Mouse (Mus musculus) stomach, embryonic 16.5 days (tissue): ENCODE results near the gene Nme3. TPM values are rescaled to one million over a fixed set of nuclear protein-coding genes. Genes with fewer than 3 reads are reported as not detected.

Source experiments
- ATAC-seq: fragments of 200-750 bp; cut with Nextera tagmentation; 2 replicates; pipeline ENCODE4 v1.8.0; 2017; ENCODE audit warnings: moderate number of reproducible peaks, moderate TSS enrichment; ENCODE audit not compliant: insufficient read depth, low FRiP score
- H3K27ac ChIP-seq: fragments of 300-500 bp; sonication (generic); 2 replicates; pipeline ENCODE4 v1.5.1; 2014; ENCODE audit warnings: low read length
- H3K27me3 ChIP-seq: fragments of 300-500 bp; sonication (generic); 2 replicates; pipeline ENCODE4 v1.6.1; 2014; ENCODE audit warnings: low read length, control low read depth, mixed read lengths; ENCODE audit not compliant: control insufficient read depth, insufficient read depth
- H3K36me3 ChIP-seq: fragments of 300-500 bp; sonication (generic); 2 replicates; pipeline ENCODE4 v1.6.1; 2014; ENCODE audit warnings: low read length; ENCODE audit not compliant: control insufficient read depth, insufficient read depth
- H3K4me1 ChIP-seq: fragments of 300-500 bp; sonication (generic); 2 replicates; pipeline ENCODE4 v1.6.1; 2014; ENCODE audit warnings: low read length, control low read depth, mixed read lengths; ENCODE audit not compliant: control insufficient read depth, insufficient read depth
- H3K4me2 ChIP-seq: fragments of 300-500 bp; sonication (generic); 2 replicates; pipeline ENCODE4 v1.6.1; 2014; ENCODE audit warnings: low read depth, low read length, mixed read lengths
- H3K4me3 ChIP-seq: fragments of 300-500 bp; sonication (generic); replicated peaks from 2 replicates; pipeline ENCODE4 v1.5.1; 2014; ENCODE audit warnings: mild to moderate bottlenecking, low read length
- H3K9ac ChIP-seq: fragments of 300-500 bp; sonication (generic); 2 replicates; pipeline ENCODE4 v1.6.1; 2014; ENCODE audit warnings: low read length
- H3K9me3 ChIP-seq: fragments of 300-500 bp; sonication (generic); replicated peaks from 2 replicates; pipeline ENCODE4 v1.6.1; 2016; ENCODE audit warnings: low read length, control low read depth; ENCODE audit not compliant: control insufficient read depth
- WGBS: fragments of 180-500 bp; shearing (Covaris S2); extraction: QIAGEN DNeasy Blood & Tissue Kit; methylation state at CpG from one replicate; pipeline ENCODE4 v1.1.7; 2014; 5-methylcytosine and 5-hydroxymethylcytosine counted together
- polyA plus RNA-seq: library from polyadenylated mRNA; unstranded; fragments of >200 nt; fragmentation: Nextera tagmentation; extraction: Ambion mirVana; gene quantifications from 2 replicates; pipeline ENCODE4 v1.2.1, GENCODE M21; 2015

The Nme3 gene
- polyA plus RNA-seq, 1 experiment from 2014 or later, result 64.8 TPM

- Histone ChIP-seq H3K4me2 (peak overlapping the region; percentile 98), H3K9me3 (no peaks in the 10 kb centered on the region), H3K36me3 (peaks cover 8% of the 10 kb centered on the region; the same call in 1 of the 2 replicates), H3K27me3 (no peaks in the 10 kb centered on the region), H3K9ac (peak overlapping the region; percentile 90), H3K27ac (peak overlapping the region; percentile 64), H3K4me1 (peaks cover 18% of the 10 kb centered on the region), H3K4me3 (peak overlapping the region; percentile 94)
- peak; percentile 6; the same call in 1 of the 2 replicates for ATAC-seq
- WGBS, result 1% methylated on average over 18 of the region's 18 CpGs
Measured at GRCm38 (mm10) chr17:24886932-24887271, 9.4 kb upstream of the Nme3 start.

GRCm38 (mm10) chr17:24887291-24888080 lies 8.8 kb upstream of the Nme3 start:
- 60% methylated on average over 18 of the region's 18 CpGs for WGBS
- Histone ChIP-seq H3K4me1 (peaks cover 18% of the 10 kb centered on the region), H3K4me2 (peak overlapping the region; percentile 98), H3K27me3 (no peaks in the 10 kb centered on the region), H3K4me3 (peak overlapping the region; percentile 94), H3K27ac (no peak overlapping the region), H3K9ac (peak overlapping the region; percentile 90), H3K9me3 (no peaks in the 10 kb centered on the region), H3K36me3 (peaks cover 8% of the 10 kb centered on the region; the same call in 1 of the 2 replicates)
- no peak for ATAC-seq

- ATAC-seq, result no peak
- H3K27ac ChIP-seq, result no peak overlapping the region
- H3K4me2 ChIP-seq, result no peak overlapping the region
- no peak overlapping the region for H3K9ac ChIP-seq
- H3K27me3 ChIP-seq, result no peaks in the 10 kb centered on the region
- H3K9me3 ChIP-seq, result no peaks in the 10 kb centered on the region
- peaks cover 14% of the 10 kb centered on the region for H3K36me3 ChIP-seq
- no peak overlapping the region for H3K4me3 ChIP-seq
- peaks cover 21% of the 10 kb centered on the region for H3K4me1 ChIP-seq
- 86% methylated on average over 3 of the region's 3 CpGs for WGBS
Measured at GRCm38 (mm10) chr17:24888862-24889261, 7.4 kb upstream of the Nme3 start.

GRCm38 (mm10) chr17:24890151-24891092 lies 5.9 kb upstream of the Nme3 start:
- H3K9ac ChIP-seq, result no peak overlapping the region
- no peak for ATAC-seq
- 84% methylated on average over 19 of the region's 19 CpGs for WGBS
- peaks cover 14% of the 10 kb centered on the region for H3K36me3 ChIP-seq
- peaks cover 24% of the 10 kb centered on the region for H3K4me1 ChIP-seq
- no peaks in the 10 kb centered on the region for H3K27me3 ChIP-seq
- no peaks in the 10 kb centered on the region for H3K9me3 ChIP-seq
- no peak overlapping the region for H3K4me2 ChIP-seq
- H3K27ac ChIP-seq, result no peak overlapping the region
- no peak overlapping the region for H3K4me3 ChIP-seq

- H3K9me3 ChIP-seq, result no peaks in the 10 kb centered on the region
- WGBS, result 92% methylated on average over 13 of the region's 13 CpGs
- H3K27me3 ChIP-seq, result no peaks in the 10 kb centered on the region
- H3K36me3 ChIP-seq, result peaks cover 14% of the 10 kb centered on the region
- peaks cover 27% of the 10 kb centered on the region for H3K4me1 ChIP-seq
- no peak overlapping the region for H3K4me3 ChIP-seq
- H3K27ac ChIP-seq, result no peak overlapping the region
- ATAC-seq, result no peak
- no peak overlapping the region for H3K4me2 ChIP-seq
- H3K9ac ChIP-seq, result no peak overlapping the region
Measured at GRCm38 (mm10) chr17:24891321-24891720, 5.0 kb upstream of the Nme3 start.

- H3K9ac ChIP-seq, result no peak overlapping the region
- H3K4me2 ChIP-seq, result no peak overlapping the region
- ATAC-seq, result no peak
- H3K27ac ChIP-seq, result no peak overlapping the region
- H3K27me3 ChIP-seq, result no peaks in the 10 kb centered on the region
- H3K4me3 ChIP-seq, result no peak overlapping the region
- peaks cover 14% of the 10 kb centered on the region for H3K36me3 ChIP-seq
- H3K9me3 ChIP-seq, result no peaks in the 10 kb centered on the region
- WGBS, result 88% methylated on average over 12 of the region's 12 CpGs
- peaks cover 28% of the 10 kb centered on the region for H3K4me1 ChIP-seq
Measured at GRCm38 (mm10) chr17:24892785-24893184, 3.5 kb upstream of the Nme3 start.

GRCm38 (mm10) chr17:24893276-24893675 lies 3.0 kb upstream of the Nme3 start:
- Histone ChIP-seq H3K36me3 (peaks cover 14% of the 10 kb centered on the region), H3K4me1 (peaks cover 24% of the 10 kb centered on the region), H3K9me3 (no peaks in the 10 kb centered on the region), H3K27me3 (no peaks in the 10 kb centered on the region), H3K9ac (no peak overlapping the region), H3K27ac (no peak overlapping the region), H3K4me2 (no peak overlapping the region), H3K4me3 (no peak overlapping the region)
- ATAC-seq, result no peak
- WGBS, result 91% methylated on average over 2 of the region's 2 CpGs

- 9% methylated on average over 31 of the region's 31 CpGs for WGBS
Measured at GRCm38 (mm10) chr17:24894061-24894994, 2.0 kb upstream of the Nme3 start.

More at GRCm38 (mm10) chr17:24894061-24894994, 2.0 kb upstream of the Nme3 start:
- H3K4me2 ChIP-seq, result peak overlapping the region; percentile 99
- peaks cover 14% of the 10 kb centered on the region for H3K36me3 ChIP-seq
- no peaks in the 10 kb centered on the region for H3K27me3 ChIP-seq
- peak overlapping the region; percentile 91 for H3K27ac ChIP-seq
- H3K4me1 ChIP-seq, result peaks cover 24% of the 10 kb centered on the region
- peak; percentile 2; the same call in 1 of the 2 replicates for ATAC-seq
- H3K9ac ChIP-seq, result peak overlapping the region; percentile 96
- no peaks in the 10 kb centered on the region for H3K9me3 ChIP-seq
- peak overlapping the region; percentile 79 for H3K4me3 ChIP-seq
